Mouse (Mus musculus) G1E (cell line): ENCODE measurements around the gene Ssxb5.

ENCODE experiments used
- CTCF ChIP-seq: IDR thresholded peaks from 2 replicates; pipeline ENCODE4 v1.5.1; 2012; ENCODE audit warnings: low read depth, low read length, inconsistent platforms, mixed read lengths
- GATA1 ChIP-seq: IDR thresholded peaks from 2 replicates; pipeline ENCODE4 v1.6.1; 2012; ENCODE audit warnings: borderline replicate concordance, low read length, inconsistent platforms, mixed read lengths
- GATA2 ChIP-seq: IDR thresholded peaks from 2 replicates; pipeline ENCODE4 v1.6.1; 2012; ENCODE audit warnings: low read depth, low read length, inconsistent platforms, borderline replicate concordance
- TAL1 ChIP-seq: conservative IDR thresholded peaks from 2 replicates; pipeline ENCODE4 v1.6.1; 2012; ENCODE audit warnings: low read depth, low read length, inconsistent platforms, mixed read lengths

DNA sequence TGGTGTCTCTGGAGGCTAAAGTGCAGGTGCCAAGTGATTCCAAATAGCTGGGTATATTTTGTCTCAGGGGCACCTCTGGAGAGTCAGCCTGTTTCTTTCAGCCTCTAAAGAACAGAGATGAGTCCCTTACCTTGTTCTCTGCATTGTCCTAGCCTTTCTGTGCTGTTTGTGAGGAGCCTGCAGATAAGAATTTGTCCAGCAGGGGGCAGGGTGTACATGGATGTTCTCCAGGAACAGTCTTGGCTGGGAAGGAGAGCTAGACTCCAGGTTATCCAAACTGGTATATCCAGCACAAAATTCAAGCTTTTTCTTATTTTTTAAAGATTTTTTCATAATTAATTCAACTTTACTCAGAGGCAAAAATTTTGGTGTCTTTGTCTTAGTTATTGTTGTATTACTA lies 28.6 kb downstream of the Ssxb5 start:
- no peak for TF ChIP-seq CTCF
- no peak for TF ChIP-seq GATA1
- TF ChIP-seq TAL1: no peak
- no peak for TF ChIP-seq GATA2
